Mouse (Mus musculus): Measurements from ENCODE around the gene Kcnc3.
A peak's percentile ranks its signal among the peaks of the same experiment; 100 is the strongest.

The Kcnc3 gene

DNA sequence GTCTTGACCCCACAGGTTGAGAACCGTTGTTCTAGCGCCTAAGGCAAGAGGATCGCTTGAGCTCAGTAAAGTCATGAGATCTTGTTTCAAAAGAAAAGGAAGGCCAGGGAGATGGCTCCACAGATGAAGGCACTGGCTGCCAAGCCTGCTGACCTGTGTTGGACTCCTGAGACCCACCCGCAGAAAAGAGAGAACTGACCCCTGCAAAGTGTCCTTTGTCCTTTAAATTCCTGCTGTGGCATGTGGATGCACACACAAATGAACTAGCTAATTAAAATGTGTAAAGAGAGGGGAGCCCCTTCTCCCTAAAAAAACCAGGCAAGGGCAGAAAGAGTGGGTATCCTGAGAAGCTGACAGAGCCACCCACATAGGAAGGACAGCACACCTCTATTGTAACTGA lies 18.7 kb upstream of the Kcnc3 start:
- DNase-seq = no peak

DNA sequence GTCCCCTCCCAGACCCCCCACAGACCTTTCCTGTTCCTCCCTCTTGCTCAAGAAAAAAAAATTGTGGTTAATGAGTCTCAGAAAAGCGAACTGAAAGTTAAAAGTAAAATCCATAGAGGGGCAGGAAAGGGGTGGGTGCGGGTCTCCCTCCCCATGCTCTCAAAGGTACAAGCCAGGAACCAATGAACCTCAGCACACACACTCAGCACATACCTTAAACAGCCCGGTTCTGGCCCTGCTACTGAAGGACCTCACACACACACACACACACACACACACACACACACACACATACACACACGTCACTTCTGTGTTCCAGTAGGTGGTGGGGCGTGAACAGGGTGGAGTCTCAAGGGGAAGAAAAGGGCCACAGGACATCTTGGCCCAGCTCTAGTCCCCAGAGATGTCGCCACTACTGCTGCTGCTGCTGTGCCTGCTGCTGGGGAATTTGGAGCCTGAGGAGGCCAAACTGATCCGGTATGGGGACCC lies 18.2 kb upstream of the Kcnc3 start, which contains the start of gene Napsa:
Napsa (plus strand) TSS at position 168 of the 489 bp plus-strand sequence.
- DNase-seq = no peak

DNA sequence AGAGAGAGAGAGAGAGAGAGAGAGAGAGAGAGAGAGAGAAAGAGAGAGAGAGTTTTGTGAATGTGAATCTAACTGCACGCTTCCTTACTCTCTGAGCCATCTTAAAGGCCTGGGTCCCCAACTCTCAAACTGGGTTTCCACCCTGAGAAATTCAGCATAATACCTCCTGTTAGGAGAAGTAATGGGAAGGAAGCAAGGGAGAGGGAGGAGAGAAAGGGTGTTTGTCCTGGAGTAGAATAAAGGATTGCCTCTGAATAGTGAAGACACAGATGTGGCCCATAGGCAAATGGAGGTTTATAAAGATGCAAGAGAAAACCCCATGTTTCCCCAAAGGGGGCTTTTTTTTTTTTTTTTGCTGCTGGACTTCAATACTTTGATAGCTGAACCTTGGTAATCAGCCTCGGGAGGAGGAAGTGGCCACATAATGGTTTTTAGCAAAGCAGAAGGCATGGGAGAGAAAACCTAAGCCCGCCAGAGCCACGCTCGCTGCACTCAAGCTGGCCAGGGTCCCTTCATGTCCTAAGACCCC lies 17.4 kb upstream of the Kcnc3 start:
- DNase-seq = no peak

DNA sequence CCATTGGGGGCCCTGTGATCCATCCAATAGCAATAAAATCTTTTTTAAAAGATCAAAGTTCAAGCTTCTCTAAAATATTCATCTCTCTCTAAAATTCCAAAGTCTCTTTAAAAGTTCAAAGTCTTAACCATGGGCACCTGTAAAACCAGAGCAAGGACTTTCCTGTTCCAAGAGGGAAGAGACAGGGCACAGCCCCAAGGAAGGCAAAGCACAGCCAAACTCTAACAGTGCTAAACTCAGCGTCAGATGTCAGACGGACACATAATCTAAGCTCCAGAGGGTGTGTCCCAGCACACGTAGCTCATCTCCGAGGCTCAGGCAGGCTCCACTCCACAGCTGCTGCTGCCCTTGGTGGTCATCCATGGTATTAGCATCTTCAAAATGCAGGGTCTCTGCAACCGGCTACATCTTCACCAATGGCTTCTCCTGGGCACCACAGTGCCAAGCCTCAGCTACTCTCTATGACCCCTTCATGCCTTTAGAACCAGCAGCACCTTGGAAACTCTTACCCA lies 14.1 kb upstream of the Kcnc3 start:
- DNase-seq = no peak

DNA sequence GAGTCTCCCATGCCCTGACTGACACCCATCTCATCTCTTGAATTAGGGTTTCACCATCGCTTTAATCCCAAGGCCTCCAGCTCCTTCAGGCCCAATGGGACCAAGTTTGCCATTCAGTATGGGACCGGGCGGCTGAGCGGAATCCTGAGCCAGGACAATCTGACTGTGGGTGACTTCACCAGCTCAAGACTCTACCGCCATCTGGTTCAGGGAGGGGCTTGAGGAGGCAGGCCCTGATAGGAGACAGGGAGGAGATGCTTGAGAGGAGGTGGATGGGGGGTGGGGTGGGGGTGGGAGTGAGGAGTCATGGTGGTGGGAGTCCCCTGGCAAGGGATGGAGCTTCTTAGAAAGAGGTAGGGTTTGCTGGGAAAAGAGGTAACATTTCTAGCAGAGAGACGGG lies 8.8 kb upstream of the Kcnc3 start:
- no peak for DNase-seq

DNA sequence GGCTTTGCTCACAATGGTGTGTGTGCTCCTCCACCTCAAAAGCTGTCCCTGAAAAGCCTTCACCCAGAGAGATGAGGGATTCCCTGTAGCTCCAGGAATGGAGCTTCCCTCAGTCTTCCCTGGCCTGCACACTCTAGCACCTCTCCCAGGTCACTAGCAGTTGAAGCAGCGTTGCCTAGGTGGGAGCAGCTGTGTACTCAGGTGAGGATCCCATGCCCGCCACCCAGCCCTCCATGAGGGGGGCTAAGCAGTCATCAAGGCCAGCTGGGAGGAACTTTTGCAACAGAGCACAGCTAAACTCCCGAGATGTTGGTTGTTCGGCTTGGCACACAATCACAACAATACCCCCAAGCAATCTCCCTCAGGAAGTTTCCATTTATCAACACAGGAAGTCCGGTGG lies 7.8 kb upstream of the Kcnc3 start:
- DNase-seq = no peak

DNA sequence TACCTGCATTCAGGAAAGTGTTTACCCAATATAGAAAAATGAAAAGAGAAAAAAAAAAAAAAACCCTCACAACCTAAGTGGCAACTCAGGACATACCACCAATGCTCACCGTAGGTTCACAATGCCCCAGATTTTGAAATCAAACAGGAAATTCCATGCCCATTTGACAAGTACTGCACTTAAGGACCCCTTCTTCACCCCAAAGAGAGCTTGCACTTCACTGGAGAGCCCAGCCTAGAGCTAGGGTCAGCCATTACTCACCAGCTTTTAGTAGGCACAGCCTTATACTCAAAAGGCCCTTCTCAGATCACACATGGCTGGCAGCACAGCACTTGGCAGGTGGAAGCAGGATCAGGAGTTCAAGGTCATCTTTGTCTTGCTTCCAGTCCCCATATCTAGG lies 7.3 kb upstream of the Kcnc3 start:
- DNase-seq = no peak

DNA sequence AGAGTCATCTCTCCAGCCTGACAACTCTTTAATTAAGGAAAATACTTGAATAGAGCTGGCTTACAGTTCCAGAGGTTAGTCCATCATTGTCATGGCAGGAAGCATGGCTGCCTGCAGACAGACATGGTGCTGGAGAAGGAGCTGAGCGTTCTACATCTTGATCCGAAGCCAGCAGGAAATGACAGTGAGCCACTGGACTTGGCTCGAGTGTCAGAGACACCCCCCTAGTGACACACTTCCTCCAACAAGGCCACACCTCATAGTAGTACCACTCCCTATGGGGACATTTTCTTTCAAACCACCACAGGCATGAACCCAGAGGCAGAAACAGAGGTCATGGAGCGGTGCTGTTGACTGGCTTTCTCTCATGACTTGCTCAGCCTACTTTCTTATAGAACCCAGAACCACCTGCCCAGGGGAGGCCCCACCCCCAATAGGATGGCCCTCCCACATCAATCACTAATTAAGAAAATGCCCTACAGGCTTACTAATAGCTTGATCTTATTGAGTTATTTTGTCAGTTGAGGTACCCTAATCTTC lies 6.1 kb upstream of the Kcnc3 start:
- DNase-seq = no peak

DNA sequence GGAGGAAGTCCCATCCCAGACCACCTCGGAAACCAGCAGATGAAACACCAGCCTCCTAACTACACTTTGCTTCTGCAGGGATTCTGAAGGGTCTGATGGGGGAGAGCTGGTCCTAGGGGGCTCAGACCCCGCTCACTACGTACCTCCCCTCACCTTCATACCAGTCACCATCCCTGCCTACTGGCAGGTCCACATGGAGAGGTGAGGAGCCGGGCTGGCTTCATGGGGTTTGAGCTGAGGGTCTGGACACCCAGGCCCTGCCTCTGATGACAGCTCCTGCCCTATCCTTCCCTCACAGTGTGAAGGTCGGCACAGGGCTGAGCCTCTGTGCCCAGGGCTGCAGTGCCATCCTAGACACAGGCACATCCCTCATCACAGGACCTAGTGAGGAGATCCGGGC lies 5.5 kb upstream of the Kcnc3 start:
- no peak for DNase-seq

DNA sequence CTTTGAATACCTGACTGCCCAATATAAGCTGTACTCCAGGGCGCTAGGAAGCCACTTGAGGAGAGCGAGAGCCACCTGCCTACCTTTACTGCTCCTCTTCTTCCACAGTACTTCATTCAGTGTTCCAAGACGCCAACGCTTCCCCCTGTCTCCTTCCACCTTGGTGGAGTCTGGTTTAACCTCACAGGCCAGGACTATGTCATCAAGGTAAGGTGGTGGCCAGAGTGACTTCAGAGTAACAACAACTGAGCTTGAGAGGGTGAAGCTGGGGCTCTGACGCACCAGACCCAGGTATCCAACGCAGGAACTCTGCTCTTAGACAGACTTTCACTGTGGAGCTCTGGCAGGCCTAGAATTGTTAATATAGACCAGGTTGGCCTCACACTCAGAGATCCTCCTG lies 4.9 kb upstream of the Kcnc3 start:
- DNase-seq = no peak

DNA sequence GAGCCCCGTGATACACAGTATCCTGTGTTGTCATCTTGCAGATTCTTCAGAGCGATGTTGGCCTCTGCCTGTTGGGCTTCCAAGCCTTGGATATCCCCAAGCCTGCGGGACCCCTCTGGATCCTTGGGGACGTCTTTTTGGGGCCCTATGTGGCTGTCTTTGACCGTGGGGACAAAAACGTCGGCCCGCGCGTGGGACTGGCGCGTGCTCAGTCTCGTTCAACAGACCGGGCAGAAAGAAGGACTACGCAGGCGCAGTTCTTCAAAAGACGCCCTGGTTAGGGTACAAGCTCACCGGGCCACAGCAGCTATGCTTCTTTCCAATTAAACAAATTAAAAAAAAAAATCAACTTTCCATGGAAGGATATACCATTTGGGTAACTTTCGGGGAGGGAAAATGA lies 3.9 kb upstream of the Kcnc3 start:
- peak; percentile 79 for DNase-seq

DNA sequence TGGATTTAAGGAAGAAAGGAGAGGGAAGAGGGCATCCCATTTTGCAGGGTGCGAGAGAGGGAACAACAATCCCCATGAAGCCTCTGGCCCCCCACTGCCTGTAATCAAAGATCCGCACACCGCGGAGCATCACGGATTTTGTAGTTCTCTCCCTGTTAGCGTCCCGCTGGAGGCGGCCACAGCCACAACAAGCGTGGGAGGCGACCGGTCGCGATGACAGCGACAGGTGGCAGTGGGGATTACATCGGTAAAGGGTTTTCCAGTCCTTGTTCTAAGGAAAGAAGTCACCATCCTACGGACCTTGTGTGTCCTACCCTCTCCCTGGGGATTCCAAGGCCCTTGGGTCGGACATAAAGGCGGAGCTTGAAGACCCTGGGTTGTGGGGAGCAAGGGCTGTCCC lies 3.5 kb upstream of the Kcnc3 start:
- peak; percentile 89 for DNase-seq

DNA sequence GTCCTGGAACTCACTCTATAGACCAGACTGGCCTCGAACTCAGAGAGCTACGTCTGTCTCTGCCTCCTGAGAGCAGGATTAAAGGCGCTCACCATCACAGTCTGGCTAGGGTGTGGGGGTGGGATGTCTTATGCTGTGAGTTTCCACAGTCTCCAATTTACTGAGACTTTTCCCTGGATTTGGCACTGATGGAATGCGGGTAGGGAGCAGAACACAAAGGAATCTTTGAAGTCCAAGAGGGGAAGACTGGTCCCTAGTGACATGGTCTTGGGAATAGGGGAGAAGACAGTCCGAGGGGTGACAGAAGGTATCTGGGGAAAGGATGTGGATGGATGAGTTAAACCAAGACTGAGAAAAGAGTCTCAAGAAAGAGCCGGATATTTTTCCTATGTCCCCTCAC lies 2.8 kb upstream of the Kcnc3 start:
- no peak for DNase-seq

DNA sequence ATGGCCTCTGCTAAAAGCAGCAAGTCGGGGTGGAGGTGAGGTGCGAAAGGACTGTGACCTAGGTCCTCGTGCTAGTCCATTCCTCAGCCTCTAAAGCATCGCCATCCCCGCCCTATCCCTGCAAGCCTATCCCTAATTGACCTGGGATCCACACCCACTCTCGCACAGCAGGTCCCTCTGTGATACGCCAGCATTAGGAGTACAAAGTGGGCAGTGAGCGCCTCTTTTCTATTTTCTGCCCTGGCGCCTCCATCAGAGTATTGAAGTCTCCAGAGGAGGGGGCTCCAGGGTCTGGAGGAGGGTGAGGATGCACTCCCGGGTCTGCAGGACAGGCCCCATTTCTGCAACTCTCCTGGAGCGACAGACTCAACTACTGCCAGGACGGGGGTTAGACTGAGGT lies 2.1 kb upstream of the Kcnc3 start:
- no peak for DNase-seq

DNA sequence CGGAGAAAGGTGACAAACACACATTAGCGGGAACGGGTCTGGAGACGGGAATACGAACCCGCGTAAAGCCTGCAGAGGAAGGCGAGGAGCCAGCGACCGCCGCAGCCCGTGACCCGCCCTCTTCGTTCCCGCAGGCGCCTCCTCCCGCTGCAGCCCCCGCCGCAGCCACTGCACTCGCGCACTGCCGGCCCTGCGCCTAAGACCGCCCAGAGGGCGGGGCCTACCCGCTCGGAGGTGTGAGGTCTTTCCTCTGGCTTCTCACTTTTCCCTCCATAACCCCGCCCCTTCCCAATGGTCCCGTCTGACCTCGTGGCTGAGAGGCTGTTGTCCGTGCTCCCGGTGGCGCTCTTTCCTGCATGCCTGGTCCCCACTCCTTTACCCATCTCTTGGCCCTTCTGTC lies 1.3 kb upstream of the Kcnc3 start:
- DNase-seq = peak; percentile 88

DNA sequence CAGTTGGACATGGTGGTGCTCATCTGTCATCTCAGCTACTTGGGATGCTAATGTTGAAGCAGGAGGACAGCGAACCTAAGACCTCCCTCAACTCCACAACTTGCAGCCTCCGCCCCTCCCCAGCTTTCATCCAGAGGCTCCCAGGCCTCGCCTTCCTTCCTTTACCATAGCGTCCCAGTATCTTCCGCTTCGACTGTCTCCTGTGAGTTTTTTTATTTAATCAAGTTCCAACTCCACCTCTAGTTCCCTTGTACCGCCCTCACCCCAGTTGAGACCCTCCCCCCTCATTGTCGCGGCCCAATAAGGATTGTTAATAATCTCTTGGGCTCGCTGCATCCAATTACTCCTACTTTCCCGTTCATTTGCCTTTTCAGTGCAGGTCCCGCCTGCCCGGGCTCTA lies 518 bp upstream of the Kcnc3 start:
- DNase-seq = no peak

DNA sequence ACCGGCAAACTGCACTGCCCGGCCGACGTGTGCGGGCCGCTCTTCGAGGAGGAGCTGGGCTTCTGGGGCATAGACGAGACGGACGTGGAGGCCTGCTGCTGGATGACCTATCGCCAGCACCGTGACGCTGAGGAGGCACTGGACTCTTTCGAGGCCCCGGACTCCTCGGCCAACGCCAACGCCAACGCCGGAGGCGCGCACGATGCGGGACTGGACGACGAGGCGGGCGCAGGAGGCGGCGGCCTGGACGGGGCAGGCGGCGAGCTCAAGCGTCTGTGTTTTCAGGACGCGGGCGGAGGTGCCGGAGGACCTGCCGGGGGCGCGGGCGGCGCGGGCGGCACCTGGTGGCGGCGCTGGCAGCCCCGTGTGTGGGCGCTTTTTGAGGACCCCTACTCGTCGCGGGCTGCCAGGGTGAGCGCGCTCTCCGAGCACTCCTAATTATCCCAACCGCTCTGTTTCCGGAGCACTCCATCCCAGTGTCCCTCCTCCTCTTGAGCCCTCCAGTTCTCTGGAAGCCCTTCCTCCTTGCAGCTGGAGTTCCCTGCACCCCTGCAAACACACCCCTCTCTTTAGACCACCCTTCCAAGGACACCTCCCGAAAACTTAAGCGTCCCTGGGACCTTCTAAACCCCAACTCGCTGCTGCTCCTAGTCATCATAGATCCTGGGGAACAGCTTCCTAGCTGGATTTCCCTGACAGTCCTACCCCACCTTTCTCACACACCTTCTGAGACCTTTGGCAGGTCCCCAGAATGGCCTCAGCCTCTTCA lies 1.1 kb downstream of the Kcnc3 start:
- no peak for DNase-seq

DNA sequence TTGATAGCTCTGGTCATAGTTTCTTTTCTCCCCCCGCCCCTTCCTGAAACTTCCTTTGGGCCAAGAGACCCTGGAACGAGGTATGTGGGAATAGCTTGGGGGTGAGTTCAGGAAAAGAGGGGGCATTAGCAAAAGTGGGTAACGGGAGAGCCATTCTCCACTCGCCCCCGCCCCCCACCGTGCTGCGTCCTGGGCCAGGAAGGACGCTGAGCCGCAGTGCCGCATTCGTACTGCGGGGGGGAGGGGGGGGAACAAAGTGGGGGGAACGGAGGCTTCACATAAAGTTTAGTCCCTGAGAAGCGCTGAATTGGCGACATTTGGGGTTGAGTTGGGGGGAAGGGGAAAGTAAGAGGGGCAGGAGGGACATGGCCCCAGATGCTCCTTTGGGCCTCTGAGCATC lies 2.6 kb downstream of the Kcnc3 start:
- no peak for DNase-seq

DNA sequence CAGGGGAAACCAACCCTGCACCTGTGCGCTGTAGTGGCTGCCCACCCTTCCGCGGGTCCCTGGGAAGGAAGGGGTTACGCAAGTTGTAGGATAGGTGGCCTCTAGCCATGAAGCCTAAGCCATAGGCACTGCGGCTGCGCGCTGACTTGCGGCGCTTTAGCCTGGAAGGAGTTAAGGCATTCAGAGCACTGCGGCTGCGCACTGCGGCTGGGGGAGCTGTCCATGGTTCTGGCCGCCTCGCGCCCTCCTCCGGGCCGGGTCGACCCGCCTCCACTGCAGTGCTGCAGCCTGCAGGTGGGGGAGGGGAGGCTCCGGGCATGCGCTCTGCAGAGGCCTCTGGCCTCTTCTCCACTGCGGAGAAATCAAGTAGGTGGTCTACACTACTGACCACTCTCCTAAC lies 3.3 kb downstream of the Kcnc3 start:
- DNase-seq = peak; percentile 89

DNA sequence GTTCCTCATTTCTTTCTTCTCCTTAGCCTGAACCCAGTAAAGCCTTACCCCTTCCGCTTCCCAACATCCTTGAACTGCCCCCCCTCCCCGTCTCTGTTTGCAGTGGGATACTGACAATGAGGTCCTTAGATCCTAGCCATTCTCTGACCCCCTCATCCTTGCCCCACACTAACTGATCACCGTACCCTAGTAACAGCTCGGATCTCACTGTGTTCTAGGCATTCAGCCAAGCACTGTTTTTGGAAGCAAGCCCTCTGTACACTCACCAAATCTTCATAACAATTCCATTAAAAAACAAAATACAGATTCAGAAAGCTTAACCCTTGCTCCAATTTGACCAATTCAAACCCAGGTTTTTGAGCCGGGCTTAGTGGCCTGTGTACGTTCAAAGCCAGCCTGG lies 3.8 kb downstream of the Kcnc3 start:
- no peak for DNase-seq

DNA sequence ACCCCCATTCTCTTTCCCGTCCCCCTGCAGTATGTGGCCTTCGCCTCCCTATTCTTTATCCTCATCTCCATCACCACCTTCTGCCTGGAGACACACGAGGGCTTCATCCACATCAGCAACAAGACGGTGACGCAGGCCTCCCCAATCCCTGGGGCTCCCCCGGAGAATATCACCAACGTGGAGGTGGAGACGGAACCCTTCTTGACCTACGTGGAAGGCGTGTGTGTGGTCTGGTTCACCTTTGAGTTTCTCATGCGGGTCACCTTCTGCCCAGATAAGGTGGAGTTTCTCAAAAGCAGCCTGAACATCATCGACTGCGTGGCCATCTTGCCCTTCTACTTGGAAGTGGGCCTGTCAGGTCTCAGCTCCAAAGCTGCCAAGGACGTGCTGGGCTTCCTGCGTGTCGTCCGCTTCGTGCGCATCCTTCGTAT lies 4.7 kb downstream of the Kcnc3 start:
- DNase-seq = no peak

DNA sequence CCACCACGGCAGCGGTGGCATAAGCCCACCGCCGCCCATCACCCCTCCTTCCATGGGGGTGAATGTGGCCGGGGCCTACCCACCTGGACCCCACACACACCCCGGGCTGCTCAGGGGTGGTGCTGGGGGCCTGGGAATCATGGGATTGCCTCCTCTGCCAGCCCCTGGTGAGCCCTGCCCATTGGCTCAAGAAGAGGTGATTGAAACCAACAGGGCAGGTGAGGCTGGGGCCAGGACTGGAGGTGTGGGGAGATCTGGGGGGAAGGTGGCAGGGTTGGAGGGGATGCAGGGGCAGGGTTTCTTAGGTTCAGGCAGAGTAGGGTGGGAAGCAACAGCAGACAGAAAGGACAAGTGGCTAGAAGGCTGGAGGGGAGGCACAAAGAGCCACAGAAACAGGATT lies 5.6 kb downstream of the Kcnc3 start:
- no peak for DNase-seq

DNA sequence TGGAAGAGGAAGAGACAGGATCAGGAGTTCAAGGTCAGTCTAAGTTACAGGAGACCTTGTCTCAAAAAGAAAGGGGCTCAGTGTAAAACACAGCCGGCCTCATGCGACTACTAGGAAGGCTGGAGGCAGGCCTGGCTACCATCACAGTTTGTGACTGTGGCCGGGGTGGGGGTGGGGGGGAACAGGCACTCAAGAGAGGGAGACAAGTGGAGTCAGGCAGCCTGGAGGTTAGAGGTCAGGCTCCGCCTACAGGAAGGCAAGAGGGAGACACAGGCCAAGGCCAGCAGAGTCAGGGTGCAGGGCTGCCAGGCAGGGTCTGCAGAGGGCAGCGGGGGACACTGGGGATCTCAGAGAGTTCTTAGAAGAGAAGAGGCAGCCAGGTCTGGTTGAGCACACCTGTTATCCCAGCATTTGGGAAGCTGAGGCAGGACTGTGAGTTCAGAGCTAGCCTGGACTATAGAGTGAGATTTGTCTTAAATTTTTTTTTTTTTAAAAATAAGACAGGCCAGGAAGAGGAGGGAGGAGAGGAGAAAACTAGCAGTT lies 6.6 kb downstream of the Kcnc3 start:
- no peak for DNase-seq

DNA sequence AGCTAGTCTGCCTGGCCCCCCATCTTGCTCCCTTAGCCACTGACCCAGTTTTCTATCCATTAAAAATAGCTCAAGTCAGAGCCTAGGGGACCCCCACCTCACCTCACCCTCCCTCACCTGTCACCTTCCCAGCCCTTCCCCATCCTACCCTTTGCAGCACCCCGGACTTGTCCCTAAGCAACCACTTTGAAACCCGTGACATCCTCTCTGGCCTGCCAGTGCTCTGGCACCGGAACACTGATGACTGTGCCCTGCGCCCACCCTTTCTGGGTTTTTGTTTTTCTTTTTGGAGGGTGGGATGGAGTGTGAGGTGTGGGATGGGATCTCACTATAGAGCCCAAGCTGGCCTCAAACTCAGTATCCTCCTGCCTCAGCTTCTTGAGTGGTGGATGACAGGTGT lies 7.2 kb downstream of the Kcnc3 start:
- no peak for DNase-seq

Measured in right cerebral cortex, adult 18-20 months (tissue).